Mouse (Mus musculus): ENCODE data around the gene Nkapd1.
"Not testable (repeated sequence)": the region's sequence is repeated elsewhere in the genome, so short reads cannot be mapped to it uniquely, and the experiment has no call there.

Gene Nkapd1

GRCm38 (mm10) chr9:50616766-50617603, at the start of gene Nkapd1, which contains the start of gene Pih1d2:
TSS of gene Nkapd1 (minus strand) at chr9:50617464.
TSS of gene Pih1d2 (plus strand) at chr9:50617321.
- peak; percentile 80 to 87 for DNase-seq

- no peak for DNase-seq
These were observed 49.2 kb upstream of the Nkapd1 start for GRCm38 (mm10) chr9:50666442-50666841.

- no peak for DNase-seq
These were observed 47.6 kb upstream of the Nkapd1 start for GRCm38 (mm10) chr9:50664826-50665225.

- peak; percentile 17 to 35 for DNase-seq
These were observed 43.2 kb upstream of the Nkapd1 start for GRCm38 (mm10) chr9:50660431-50660830.

GRCm38 (mm10) chr9:50659392-50660217, 42.3 kb upstream of the Nkapd1 start, which contains the start of gene Dlat:
TSS of gene Dlat (minus strand) at chr9:50659780.
- DNase-seq, result peak; percentile 90 to 94

GRCm38 (mm10) chr9:50658941-50659388, 41.7 kb upstream of the Nkapd1 start:
- DNase-seq, result no peak

GRCm38 (mm10) chr9:50658391-50658790, 41.1 kb upstream of the Nkapd1 start:
- no peak for DNase-seq

GRCm38 (mm10) chr9:50650503-50650902, 33.2 kb upstream of the Nkapd1 start:
- DNase-seq, result no peak

- DNase-seq, result no peak
These were observed 29.6 kb upstream of the Nkapd1 start for GRCm38 (mm10) chr9:50646826-50647370.

GRCm38 (mm10) chr9:50634270-50634669, 17.0 kb upstream of the Nkapd1 start:
- no peak for DNase-seq

- no peak for DNase-seq
These were observed 15.8 kb upstream of the Nkapd1 start for GRCm38 (mm10) chr9:50633059-50633458.

GRCm38 (mm10) chr9:50632016-50632688, 14.9 kb upstream of the Nkapd1 start:
- DNase-seq, result no peak

- not testable (repeated sequence) for DNase-seq
These were observed 13.6 kb upstream of the Nkapd1 start for GRCm38 (mm10) chr9:50630903-50631302.

- no peak for DNase-seq
These were observed 598 bp upstream of the Nkapd1 start for GRCm38 (mm10) chr9:50617794-50618330.

- no peak for DNase-seq
These were observed 1.1 kb downstream of the Nkapd1 start for GRCm38 (mm10) chr9:50616161-50616560.

GRCm38 (mm10) chr9:50612115-50612514, 5.1 kb downstream of the Nkapd1 start:
- no peak for DNase-seq

- no peak for DNase-seq
These were observed 12.9 kb downstream of the Nkapd1 start for GRCm38 (mm10) chr9:50604338-50604737.

- DNase-seq, result no peak
These were observed 13.3 kb downstream of the Nkapd1 start for GRCm38 (mm10) chr9:50603998-50604324.

- peak; percentile 94 to 95 for DNase-seq
These were observed 13.9 kb downstream of the Nkapd1 start, which contains the start of the genes Sdhd and Timm8b for GRCm38 (mm10) chr9:50603189-50603997. TSS of gene Sdhd (minus strand) at chr9:50603812. TSS of gene Timm8b (plus strand) at chr9:50603910.

GRCm38 (mm10) chr9:50602055-50602845, 15.0 kb downstream of the Nkapd1 start:
- no peak for DNase-seq

- DNase-seq, result no peak
These were observed 15.7 kb downstream of the Nkapd1 start for GRCm38 (mm10) chr9:50601536-50601935.
